Mouse (Mus musculus): ENCODE data around the gene Ociad1. TPM values are rescaled to one million over a fixed set of nuclear protein-coding genes. Genes with fewer than 3 reads are reported as not detected.

Gene Ociad1
- polyA plus RNA-seq, 1 experiment: 75.6 TPM

- Histone ChIP-seq H3K4me1 (ENCODE audit: control insufficient read depth, insufficient read depth, low read length) (no peaks in the 10 kb centered on the region), H3K4me3 (ENCODE audit: insufficient read depth, low read depth, low read length) (no peak overlapping the region), H3K36me3 (ENCODE audit: control insufficient read depth, insufficient read depth, low read length) (no peaks in the 10 kb centered on the region), H3K27ac (ENCODE audit: insufficient read depth, low read depth, low read length) (no peak overlapping the region), H3K27me3 (replicated peaks; ENCODE audit: control insufficient read depth, insufficient read depth, low read length) (no peaks in the 10 kb centered on the region)
- TF ChIP-seq CTCF (conservative IDR thresholded peaks at IDR 0.05; ENCODE audit: insufficient read depth, insufficient read length, low read depth, low read length) (no peak), POLR2A (IDR thresholded peaks at IDR 0.05; ENCODE audit: low read depth, low read length) (no peak)
- no peak for DNase-seq
- WGBS: 82% methylated on average over 11 of the region's 11 CpGs
These were observed 23.9 kb upstream of the Ociad1 start for GRCm38 (mm10) chr5:73268636-73269213.

GRCm38 (mm10) chr5:73270612-73271011, 22.0 kb upstream of the Ociad1 start:
- H3K36me3 ChIP-seq (ENCODE audit: control insufficient read depth, insufficient read depth, low read length): no peaks in the 10 kb centered on the region
- H3K27me3 ChIP-seq (replicated peaks; ENCODE audit: control insufficient read depth, insufficient read depth, low read length): no peaks in the 10 kb centered on the region
- DNase-seq: no peak
- no peaks in the 10 kb centered on the region for H3K4me1 ChIP-seq (ENCODE audit: control insufficient read depth, insufficient read depth, low read length)
- no peak overlapping the region for H3K4me3 ChIP-seq (ENCODE audit: insufficient read depth, low read depth, low read length)
- TF ChIP-seq CTCF (conservative IDR thresholded peaks at IDR 0.05; ENCODE audit: insufficient read depth, insufficient read length, low read depth, low read length): no peak
- no peak overlapping the region for H3K27ac ChIP-seq (ENCODE audit: insufficient read depth, low read depth, low read length)
- WGBS: 79% methylated on average over 6 of the region's 6 CpGs

DNA sequence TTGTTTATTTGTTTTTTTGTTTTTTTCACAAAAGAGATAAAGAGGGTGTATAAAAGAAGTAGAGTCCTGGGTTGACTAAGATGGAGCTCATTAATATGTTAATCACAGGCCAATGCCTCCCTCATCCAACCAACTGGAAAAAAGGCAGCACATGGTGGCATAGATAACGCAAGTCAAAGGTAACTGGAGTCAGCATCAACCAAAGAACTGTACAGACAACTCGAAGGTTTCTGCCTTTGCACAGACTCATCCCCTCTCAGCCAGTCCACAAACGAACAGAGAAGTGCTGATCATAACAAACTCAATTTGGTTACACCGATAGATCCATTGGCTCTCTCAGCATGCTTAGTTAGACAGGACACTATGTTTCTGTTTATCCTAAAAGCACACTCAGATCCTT, 19.4 kb upstream of the Ociad1 start:
- no peak for DNase-seq
- Histone ChIP-seq H3K27me3 (replicated peaks; ENCODE audit: control insufficient read depth, insufficient read depth, low read length) (no peaks in the 10 kb centered on the region), H3K4me3 (ENCODE audit: insufficient read depth, low read depth, low read length) (no peak overlapping the region), H3K36me3 (ENCODE audit: control insufficient read depth, insufficient read depth, low read length) (no peaks in the 10 kb centered on the region), H3K4me1 (ENCODE audit: control insufficient read depth, insufficient read depth, low read length) (no peaks in the 10 kb centered on the region), H3K27ac (ENCODE audit: insufficient read depth, low read depth, low read length) (no peak overlapping the region)
- 72% methylated on average over 4 of the region's 4 CpGs for WGBS
- no peak for TF ChIP-seq POLR2A (IDR thresholded peaks at IDR 0.05; ENCODE audit: low read depth, low read length)
- no peak for TF ChIP-seq CTCF (conservative IDR thresholded peaks at IDR 0.05; ENCODE audit: insufficient read depth, insufficient read length, low read depth, low read length)

GRCm38 (mm10) chr5:73274941-73275340, 17.6 kb upstream of the Ociad1 start:
- Histone ChIP-seq H3K27me3 (replicated peaks; ENCODE audit: control insufficient read depth, insufficient read depth, low read length) (no peaks in the 10 kb centered on the region), H3K4me3 (ENCODE audit: insufficient read depth, low read depth, low read length) (no peak overlapping the region), H3K4me1 (ENCODE audit: control insufficient read depth, insufficient read depth, low read length) (0 out of 2 replicates have a peak, but pooled peaks cover 3% of the 10 kb centered on the region), H3K27ac (ENCODE audit: insufficient read depth, low read depth, low read length) (no peak overlapping the region), H3K36me3 (ENCODE audit: control insufficient read depth, insufficient read depth, low read length) (no peaks in the 10 kb centered on the region)
- WGBS: 89% methylated on average over 2 of the region's 2 CpGs
- no peak for TF ChIP-seq CTCF (conservative IDR thresholded peaks at IDR 0.05; ENCODE audit: insufficient read depth, insufficient read length, low read depth, low read length)
- TF ChIP-seq POLR2A (IDR thresholded peaks at IDR 0.05; ENCODE audit: low read depth, low read length): no peak
- DNase-seq: no peak

GRCm38 (mm10) chr5:73279190-73279589, 13.4 kb upstream of the Ociad1 start:
- Histone ChIP-seq H3K27me3 (replicated peaks; ENCODE audit: control insufficient read depth, insufficient read depth, low read length) (no peaks in the 10 kb centered on the region), H3K4me1 (ENCODE audit: control insufficient read depth, insufficient read depth, low read length) (0 out of 2 replicates have a peak, but pooled peaks cover 3% of the 10 kb centered on the region), H3K4me3 (ENCODE audit: insufficient read depth, low read depth, low read length) (no peak overlapping the region), H3K36me3 (ENCODE audit: control insufficient read depth, insufficient read depth, low read length) (no peaks in the 10 kb centered on the region), H3K27ac (ENCODE audit: insufficient read depth, low read depth, low read length) (peak overlapping the region; percentile 22; the same call in 1 of the 2 replicates)
- DNase-seq: no peak
- TF ChIP-seq CTCF (conservative IDR thresholded peaks at IDR 0.05; ENCODE audit: insufficient read depth, insufficient read length, low read depth, low read length) (no peak), POLR2A (IDR thresholded peaks at IDR 0.05; ENCODE audit: low read depth, low read length) (no peak)
- WGBS: 42% methylated on average over 10 of the region's 10 CpGs

- DNase-seq: peak; percentile 27
- Histone ChIP-seq H3K4me3 (ENCODE audit: insufficient read depth, low read depth, low read length) (no peak overlapping the region), H3K27me3 (replicated peaks; ENCODE audit: control insufficient read depth, insufficient read depth, low read length) (no peaks in the 10 kb centered on the region), H3K36me3 (ENCODE audit: control insufficient read depth, insufficient read depth, low read length) (no peaks in the 10 kb centered on the region), H3K27ac (ENCODE audit: insufficient read depth, low read depth, low read length) (peak overlapping the region; percentile 22; the same call in 1 of the 2 replicates), H3K4me1 (ENCODE audit: control insufficient read depth, insufficient read depth, low read length) (0 out of 2 replicates have a peak, but pooled peaks cover 3% of the 10 kb centered on the region)
- TF ChIP-seq POLR2A (IDR thresholded peaks at IDR 0.05; ENCODE audit: low read depth, low read length): no peak
- no peak for TF ChIP-seq CTCF (conservative IDR thresholded peaks at IDR 0.05; ENCODE audit: insufficient read depth, insufficient read length, low read depth, low read length)
- WGBS: 51% methylated on average over 4 of the region's 4 CpGs
These were observed 12.6 kb upstream of the Ociad1 start for GRCm38 (mm10) chr5:73279732-73280566.

DNA sequence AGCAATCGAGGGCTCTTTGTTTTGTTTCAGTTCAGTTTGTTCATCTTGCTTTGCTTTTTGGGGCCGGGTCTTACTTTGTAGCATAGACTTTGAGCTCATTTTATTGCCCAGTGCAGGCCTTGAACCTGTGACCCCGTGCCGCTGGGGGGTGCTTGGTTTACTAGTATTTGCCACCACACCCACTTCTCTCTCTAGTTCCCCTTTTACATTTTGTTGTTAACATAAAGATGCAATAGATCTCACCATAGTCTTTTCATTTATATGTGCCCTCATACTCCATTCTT, 12.1 kb upstream of the Ociad1 start:
- no peaks in the 10 kb centered on the region for H3K27me3 ChIP-seq (replicated peaks; ENCODE audit: control insufficient read depth, insufficient read depth, low read length)
- no peak for DNase-seq
- no peak overlapping the region for H3K4me3 ChIP-seq (ENCODE audit: insufficient read depth, low read depth, low read length)
- no peak overlapping the region for H3K27ac ChIP-seq (ENCODE audit: insufficient read depth, low read depth, low read length)
- TF ChIP-seq CTCF (conservative IDR thresholded peaks at IDR 0.05; ENCODE audit: insufficient read depth, insufficient read length, low read depth, low read length) (no peak), POLR2A (IDR thresholded peaks at IDR 0.05; ENCODE audit: low read depth, low read length) (no peak)
- WGBS: 55% methylated on average over 4 of the region's 4 CpGs
- H3K4me1 ChIP-seq (ENCODE audit: control insufficient read depth, insufficient read depth, low read length): 0 out of 2 replicates have a peak, but pooled peaks cover 3% of the 10 kb centered on the region
- no peaks in the 10 kb centered on the region for H3K36me3 ChIP-seq (ENCODE audit: control insufficient read depth, insufficient read depth, low read length)

Data from kidney, adult 2 months (tissue).